Comparison of ENCODE assay signal across 9 mouse cellular contexts in genomic region chr5:106694683-106695082, GRCm38 (mm10). TPM values are rescaled to one million over a fixed set of nuclear protein-coding genes. Genes with fewer than 3 reads are reported as not detected.
DNase-seq lines count a peak whose midpoint lies in the region; ATAC-seq and TF ChIP-seq lines count a peak whose summit lies in the region.
"Had no signal": no experiment of that assay in that cellular context is flagged by ENCODE, and none has a peak within 500 bp of the region (broad histone marks: within the 10 kb centered on the region; RNA-seq: fewer than 3 reads in every experiment).

No protein-coding gene starts in this region.

- no peaks in the 10 kb centered on the region for H3K9me3 ChIP-seq in kidney, embryonic 16.5 days (ENCODE audit: low read length)
- no peaks in the 10 kb centered on the region for H3K9me3 ChIP-seq in embryonic facial prominence, embryonic 15.5 days (replicated peaks)
- H3K9me3 ChIP-seq in intestine, postnatal 0 days (ENCODE audit: control insufficient read depth): no peaks in the 10 kb centered on the region

- no peak for TF ChIP-seq CTCF in kidney, adult 2 months (conservative IDR thresholded peaks at IDR 0.05; ENCODE audit: insufficient read depth, insufficient read length, low read depth, low read length)
- no peak for TF ChIP-seq CTCF in intestine, postnatal 0 days (IDR thresholded peaks at IDR 0.05; ENCODE audit: low read depth)

- no peak for TF ChIP-seq POLR2A in kidney, adult 2 months (IDR thresholded peaks at IDR 0.05; ENCODE audit: low read depth, low read length)

- H3K4me3 ChIP-seq in kidney, embryonic 16.5 days (ENCODE audit: low read length): peak overlapping the region; percentile 88; the same call in 1 of the 2 replicates
- H3K4me3 ChIP-seq in kidney, adult 2 months (ENCODE audit: insufficient read depth, low read depth, low read length): no peak overlapping the region
- H3K4me3 ChIP-seq in embryonic facial prominence, embryonic 15.5 days (replicated peaks): peak overlapping the region; percentile 86
- H3K4me3 ChIP-seq in intestine, postnatal 0 days (ENCODE audit: low read depth, low read length): no peak overlapping the region

- no peak overlapping the region for H3K27ac ChIP-seq in kidney, embryonic 16.5 days (ENCODE audit: low read length)
- no peak overlapping the region for H3K27ac ChIP-seq in kidney, adult 2 months (ENCODE audit: insufficient read depth, low read depth, low read length)
- no peak overlapping the region for H3K27ac ChIP-seq in embryonic facial prominence, embryonic 15.5 days (replicated peaks)
- H3K27ac ChIP-seq in intestine, postnatal 0 days (ENCODE audit: low read depth, low read length): no peak overlapping the region

- no peak for ATAC-seq in kidney, embryonic 16.5 days (ENCODE audit: low FRiP score, low TSS enrichment)
- ATAC-seq in embryonic facial prominence, embryonic 15.5 days (ENCODE audit: insufficient number of reproducible peaks, low FRiP score, low TSS enrichment, low read depth): no peak
- no peak for ATAC-seq in intestine, postnatal 0 days

- H3K9ac ChIP-seq in kidney, embryonic 16.5 days (replicated peaks; ENCODE audit: low read length): no peak overlapping the region
- H3K9ac ChIP-seq in embryonic facial prominence, embryonic 15.5 days: peak overlapping the region; percentile 89; the same call in 1 of the 2 replicates
- no peak overlapping the region for H3K9ac ChIP-seq in intestine, postnatal 0 days (ENCODE audit: low read depth, low read length)

- H3K27me3 ChIP-seq in kidney, embryonic 16.5 days (ENCODE audit: insufficient read depth, low read length): no peaks in the 10 kb centered on the region
- H3K27me3 ChIP-seq in kidney, adult 2 months (replicated peaks; ENCODE audit: control insufficient read depth, insufficient read depth, low read length): no peaks in the 10 kb centered on the region
- H3K27me3 ChIP-seq in embryonic facial prominence, embryonic 15.5 days: no peaks in the 10 kb centered on the region
- H3K27me3 ChIP-seq in intestine, postnatal 0 days (replicated peaks; ENCODE audit: control insufficient read depth, insufficient read depth, low read length): no peaks in the 10 kb centered on the region

- 100% methylated on average over 1 of the region's 1 CpGs for WGBS in kidney, embryonic 16.5 days
- 96% methylated on average over 1 of the region's 1 CpGs for WGBS in kidney, adult 2 months
- 93% methylated on average over 1 of the region's 1 CpGs for WGBS in embryonic facial prominence, embryonic 15.5 days
- 94% methylated on average over 1 of the region's 1 CpGs for WGBS in intestine, postnatal 0 days

- DNase-seq in kidney, adult 2 months: no peak
- peak; percentile 20 for DNase-seq in naive thymus-derived CD4-positive, alpha-beta T cell, adult 2 months (ENCODE audit: low read depth)
- DNase-seq in spleen, postnatal 14 days (ENCODE audit: low spot score in 2 of 2): no peak
- no peak for DNase-seq in spleen, adult 12 weeks (ENCODE audit: low spot score)
- DNase-seq in adrenal gland, postnatal 25 days: no peak
- DNase-seq: cerebellum, adult 2 months had no signal

- H3K4me2 ChIP-seq in kidney, embryonic 16.5 days (replicated peaks; ENCODE audit: low read depth, low read length): peak overlapping the region; percentile 77
- peak overlapping the region; percentile 58 for H3K4me2 ChIP-seq in embryonic facial prominence, embryonic 15.5 days (replicated peaks)
- peak overlapping the region; percentile 79; the same call in 1 of the 2 replicates for H3K4me2 ChIP-seq in intestine, postnatal 0 days (replicated peaks; ENCODE audit: low read depth)

- H3K4me1 ChIP-seq in kidney, embryonic 16.5 days (ENCODE audit: insufficient read depth, low read length): peaks cover 28% of the 10 kb centered on the region
- H3K4me1 ChIP-seq in kidney, adult 2 months (ENCODE audit: control insufficient read depth, insufficient read depth, low read length): peaks cover 6% of the 10 kb centered on the region; the same call in 1 of the 2 replicates
- H3K4me1 ChIP-seq in embryonic facial prominence, embryonic 15.5 days: peaks cover 9% of the 10 kb centered on the region
- H3K4me1 ChIP-seq in intestine, postnatal 0 days (replicated peaks; ENCODE audit: control insufficient read depth, insufficient read depth, low read length): no peaks in the 10 kb centered on the region

- H3K36me3 ChIP-seq in kidney, embryonic 16.5 days (ENCODE audit: insufficient read depth, low read length): peaks cover 5% of the 10 kb centered on the region; the same call in 1 of the 2 replicates
- no peaks in the 10 kb centered on the region for H3K36me3 ChIP-seq in kidney, adult 2 months (ENCODE audit: control insufficient read depth, insufficient read depth, low read length)
- H3K36me3 ChIP-seq in embryonic facial prominence, embryonic 15.5 days: 0 out of 2 replicates have a peak, but pooled peaks cover 4% of the 10 kb centered on the region
- H3K36me3 ChIP-seq in intestine, postnatal 0 days (ENCODE audit: control insufficient read depth, insufficient read depth): no peaks in the 10 kb centered on the region

RNA-seq across cellular contexts. Expression of gene Zfp644, which starts 2.4 kb away (rescaled TPM):
- 44.8 and 59.8 TPM in 2 replicates for polyA plus RNA-seq in kidney, embryonic 16.5 days (2015; fragmentation: Nextera tagmentation; extraction: Ambion mirVana)
- 11.3 and 12.4 TPM in 2 replicates for polyA plus RNA-seq in kidney, adult 2 months (2012; rRNA removed)
- 57.1 and 66.6 TPM in 2 replicates for polyA plus RNA-seq in embryonic facial prominence, embryonic 15.5 days (2015; fragmentation: Nextera tagmentation; extraction: Ambion mirVana)
- polyA plus RNA-seq in intestine, postnatal 0 days (2015; fragmentation: Nextera tagmentation; extraction: Ambion mirVana): 34.9 and 39.7 TPM in 2 replicates
- 70.9 and 71.8 TPM in 2 replicates for total RNA-seq in adrenal gland, postnatal 25 days (2021)

Comparison
In these comparisons a context has a peak if more than half of its experiments do, and no peak if none do; other contexts are left out.
1. H3K4me3 ChIP-seq: peak in kidney, embryonic 16.5 days (single experiment) and embryonic facial prominence, embryonic 15.5 days (single experiment); none in kidney, adult 2 months (single experiment) and intestine, postnatal 0 days (single experiment).
2. Peak in every context shown above with its lines, with median percentiles within 50 percentile points of each other: H3K4me2 ChIP-seq.